Mouse (Mus musculus) frontal cortex, postnatal 10 days (tissue): Measurements from ENCODE around the gene Spata20.

Experiments used
- DNase-seq, 2 experiments: peaks; one replicate each; pipeline ENCODE4 v3.0.0; 2022; ENCODE audit warnings: low spot score in 2 of 2, mixed read lengths in 1 of 2

Gene Spata20

GRCm38 (mm10) chr11:94482738-94483137, 3.2 kb downstream of the Spata20 start:
- no peak for DNase-seq

- DNase-seq, result no peak
Measured at GRCm38 (mm10) chr11:94481963-94482362, 4.0 kb downstream of the Spata20 start.

- no peak for DNase-seq
Measured at GRCm38 (mm10) chr11:94480382-94480781, 5.6 kb downstream of the Spata20 start.

- no peak for DNase-seq
Measured at GRCm38 (mm10) chr11:94477651-94478050, 8.3 kb downstream of the Spata20 start.

- no peak for DNase-seq
Measured at GRCm38 (mm10) chr11:94475722-94476121, 10.3 kb downstream of the Spata20 start.

GRCm38 (mm10) chr11:94474544-94474910, 11.5 kb downstream of the Spata20 start:
- DNase-seq, result no peak

GRCm38 (mm10) chr11:94473707-94474543, 12.1 kb downstream of the Spata20 start, which contains the start of gene Cacna1g:
TSS of gene Cacna1g (minus strand) at chr11:94474198.
- peak; percentile 82 to 87 for DNase-seq

GRCm38 (mm10) chr11:94472916-94473706, 12.9 kb downstream of the Spata20 start:
- DNase-seq, result no peak

- DNase-seq, result no peak
Measured at GRCm38 (mm10) chr11:94472585-94472915, 13.4 kb downstream of the Spata20 start.

- DNase-seq, result no peak
Measured at GRCm38 (mm10) chr11:94471740-94472584, 14.0 kb downstream of the Spata20 start.

GRCm38 (mm10) chr11:94470391-94470790, 15.6 kb downstream of the Spata20 start:
- no peak for DNase-seq

GRCm38 (mm10) chr11:94469136-94470064, 16.6 kb downstream of the Spata20 start:
- no peak for DNase-seq

GRCm38 (mm10) chr11:94468582-94469064, 17.4 kb downstream of the Spata20 start:
- peak; percentile 77 to 86 for DNase-seq

- no peak for DNase-seq
Measured at GRCm38 (mm10) chr11:94466333-94466855, 19.6 kb downstream of the Spata20 start.

- DNase-seq, result no peak
Measured at GRCm38 (mm10) chr11:94464170-94464569, 21.8 kb downstream of the Spata20 start.

- no peak for DNase-seq
Measured at GRCm38 (mm10) chr11:94461856-94462255, 24.1 kb downstream of the Spata20 start.

GRCm38 (mm10) chr11:94457001-94457400, 29.0 kb downstream of the Spata20 start:
- DNase-seq, result no peak

GRCm38 (mm10) chr11:94456347-94456746, 29.6 kb downstream of the Spata20 start:
- DNase-seq, result no peak

GRCm38 (mm10) chr11:94455161-94455820, 30.7 kb downstream of the Spata20 start:
- no peak for DNase-seq

GRCm38 (mm10) chr11:94454756-94455155, 31.2 kb downstream of the Spata20 start:
- DNase-seq, result no peak
